Mouse (Mus musculus) urinary bladder, postnatal 10 days (tissue): ENCODE data around the gene Upk3b.
"Not testable (repeated sequence)": the region's sequence is repeated elsewhere in the genome, so short reads cannot be mapped to it uniquely, and the experiment has no call there.

Experiments used
- DNase-seq: peaks from one replicate; pipeline ENCODE4 v3.0.0; 2022; ENCODE audit warnings: low spot score

Upk3b gene

GRCm38 (mm10) chr5:136035285-136035684, 3.0 kb upstream of the Upk3b start:
- DNase-seq = no peak

GRCm38 (mm10) chr5:136036667-136037066, 1.6 kb upstream of the Upk3b start:
- DNase-seq = no peak

GRCm38 (mm10) chr5:136040210-136040609, 1.9 kb downstream of the Upk3b start:
- DNase-seq = no peak

- DNase-seq = no peak
These were observed 3.0 kb downstream of the Upk3b start for GRCm38 (mm10) chr5:136041260-136041659.

- no peak for DNase-seq
These were observed 3.4 kb downstream of the Upk3b start for GRCm38 (mm10) chr5:136041666-136042065.

- no peak for DNase-seq
These were observed 6.6 kb downstream of the Upk3b start for GRCm38 (mm10) chr5:136044865-136045264.

- DNase-seq = no peak
These were observed 7.1 kb downstream of the Upk3b start for GRCm38 (mm10) chr5:136045408-136045807.

GRCm38 (mm10) chr5:136045987-136046386, 7.7 kb downstream of the Upk3b start:
- peak; percentile 68 for DNase-seq

- DNase-seq = not testable (repeated sequence)
These were observed 10.2 kb downstream of the Upk3b start for GRCm38 (mm10) chr5:136048541-136048940.

- no peak for DNase-seq
These were observed 11.6 kb downstream of the Upk3b start for GRCm38 (mm10) chr5:136049926-136050325.

- DNase-seq = no peak
These were observed 13.2 kb downstream of the Upk3b start for GRCm38 (mm10) chr5:136051231-136052085.

- no peak for DNase-seq
These were observed 14.8 kb downstream of the Upk3b start for GRCm38 (mm10) chr5:136052861-136053655.

- no peak for DNase-seq
These were observed 16.2 kb downstream of the Upk3b start, which contains the start of gene Upk3bl for GRCm38 (mm10) chr5:136054301-136055077. Gene Upk3bl (plus strand): TSS chr5:136054492.

GRCm38 (mm10) chr5:136056062-136056461, 17.8 kb downstream of the Upk3b start:
- no peak for DNase-seq

- no peak for DNase-seq
These were observed 18.8 kb downstream of the Upk3b start for GRCm38 (mm10) chr5:136057085-136057484.

GRCm38 (mm10) chr5:136061567-136061966, 23.3 kb downstream of the Upk3b start:
- peak; percentile 65 for DNase-seq

- DNase-seq = no peak
These were observed 25.6 kb downstream of the Upk3b start for GRCm38 (mm10) chr5:136063920-136064319.

- DNase-seq = not testable (repeated sequence)
These were observed 28.3 kb downstream of the Upk3b start for GRCm38 (mm10) chr5:136066404-136067148.

- DNase-seq = no peak
These were observed 31.1 kb downstream of the Upk3b start for GRCm38 (mm10) chr5:136069411-136069810.

- DNase-seq = no peak
These were observed 34.8 kb downstream of the Upk3b start for GRCm38 (mm10) chr5:136073051-136073450.

- no peak for DNase-seq
These were observed 35.2 kb downstream of the Upk3b start for GRCm38 (mm10) chr5:136073526-136073925.
